Mouse (Mus musculus) R1 (cell line): ENCODE data around the gene Rapgef2.
"Not testable (repeated sequence)": the region's sequence is repeated elsewhere in the genome, so short reads cannot be mapped to it uniquely, and the experiment has no call there.

Source experiments
- DNase-seq: peaks from one replicate; pipeline ENCODE4 v3.0.0-alpha.2; 2018; ENCODE audit warnings: low read depth, low spot score

Rapgef2 gene

DNA sequence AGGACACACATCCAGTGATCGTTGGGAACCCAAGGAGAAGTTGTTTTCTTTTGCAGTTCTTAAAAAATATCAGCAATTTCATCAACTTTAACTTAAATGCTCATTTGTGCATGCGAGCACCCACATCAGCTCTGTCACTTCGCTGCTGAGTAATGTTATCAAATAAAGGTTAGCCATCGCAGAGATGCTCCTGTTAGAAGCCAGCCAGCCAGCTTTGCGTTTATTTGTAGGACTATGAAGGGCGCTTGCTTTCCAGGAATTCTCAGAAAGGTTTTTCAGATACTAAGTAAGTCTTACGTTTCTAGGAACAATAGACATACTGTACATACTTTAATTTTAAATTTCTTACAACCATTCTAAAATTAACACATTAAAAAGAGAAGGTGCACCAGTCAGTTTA, 185.5 kb downstream of the Rapgef2 start:
- no peak for DNase-seq

DNA sequence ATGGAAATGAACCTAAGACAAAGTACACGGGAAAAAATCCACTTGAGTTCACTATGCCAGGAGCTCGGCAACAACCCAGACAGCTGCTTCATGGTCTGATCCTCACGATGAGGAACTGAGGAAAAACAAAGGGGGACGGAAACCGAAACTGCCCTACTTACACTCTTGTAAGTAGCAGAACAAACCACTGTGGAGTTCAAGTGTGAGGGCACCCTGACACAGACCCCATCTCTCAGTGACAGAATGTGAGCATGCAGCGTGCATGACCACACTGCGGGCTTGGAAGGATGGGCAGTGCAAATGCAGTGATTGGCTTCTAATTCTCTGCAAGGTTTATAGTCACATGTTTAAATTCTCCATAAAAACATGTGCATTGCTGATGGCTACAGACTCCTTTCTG, 197.2 kb downstream of the Rapgef2 start:
- DNase-seq, result no peak

DNA sequence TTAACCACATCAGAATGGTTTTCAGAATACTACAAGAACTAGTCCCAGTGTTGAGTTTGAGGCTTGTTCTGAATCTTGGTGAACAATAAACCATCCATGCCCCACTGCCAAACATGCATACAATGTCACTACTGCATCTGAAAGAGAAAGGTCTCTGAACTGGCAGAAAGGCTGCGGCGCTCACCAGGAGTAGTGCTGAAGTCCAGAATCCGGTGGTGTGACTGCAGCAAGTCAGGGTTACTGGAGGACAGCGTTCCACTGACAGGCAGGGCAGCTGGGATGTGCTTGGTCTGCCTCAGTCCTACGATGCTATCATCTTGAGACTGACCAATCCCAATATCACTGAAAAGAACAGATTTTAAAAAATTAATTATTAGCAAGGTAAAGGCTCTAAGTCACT, 197.9 kb downstream of the Rapgef2 start:
- DNase-seq, result no peak

DNA sequence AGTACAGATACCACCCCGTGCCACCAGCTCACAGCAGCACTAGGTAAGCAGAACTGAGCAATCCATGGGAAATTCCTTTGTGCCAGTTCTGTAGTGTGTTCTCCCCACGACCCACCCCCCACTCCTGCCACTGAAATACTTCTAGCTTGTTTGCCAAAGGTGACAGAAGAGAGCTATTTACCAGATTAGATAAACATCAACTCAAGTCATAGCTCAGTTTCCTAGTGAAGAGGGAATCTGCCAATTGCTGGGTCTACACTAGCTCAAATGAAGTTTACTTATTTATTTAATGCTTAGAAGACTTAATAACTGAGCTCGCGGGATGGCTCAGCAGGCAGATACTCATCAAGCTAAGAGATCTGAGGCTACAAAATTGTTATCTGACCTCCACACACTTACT, 200.0 kb downstream of the Rapgef2 start:
- no peak for DNase-seq

DNA sequence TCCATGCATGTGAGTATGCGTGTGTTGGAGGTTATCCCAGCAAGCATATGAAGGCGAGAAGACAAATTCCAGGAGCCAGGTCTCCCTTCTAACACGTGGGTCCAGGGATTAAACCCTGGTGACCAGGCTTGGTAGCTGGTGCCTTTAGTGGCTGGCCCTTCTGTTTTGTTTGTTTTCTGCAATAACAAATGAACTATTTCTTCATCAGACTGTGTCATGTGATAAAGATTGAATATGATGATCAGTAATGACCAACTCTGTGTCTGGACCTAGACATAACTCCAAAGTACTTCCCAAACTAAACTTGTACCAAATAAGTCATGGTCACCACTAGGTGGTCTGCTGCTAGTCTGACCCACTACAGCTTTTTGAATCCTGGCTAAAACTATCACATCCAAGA, 202.4 kb downstream of the Rapgef2 start:
- no peak for DNase-seq

DNA sequence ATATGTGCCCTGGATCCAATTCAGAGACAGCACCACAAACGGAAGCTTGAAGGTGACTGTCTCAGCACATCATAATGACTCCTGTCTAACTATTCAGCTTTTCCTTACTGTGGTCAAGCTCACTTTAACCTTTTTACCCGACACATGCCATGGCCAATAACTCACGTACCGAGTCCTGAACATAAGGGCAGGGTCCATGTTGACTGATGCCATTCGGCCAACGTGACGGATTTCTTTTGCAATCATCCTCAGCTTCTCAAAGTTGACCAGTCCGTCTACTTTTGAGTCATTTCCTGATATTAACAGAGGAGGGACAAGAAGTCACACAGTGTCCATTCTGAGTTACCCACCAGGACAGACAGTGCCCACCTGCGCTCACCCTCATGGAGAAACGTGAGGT, 203.3 kb downstream of the Rapgef2 start:
- DNase-seq, result no peak

DNA sequence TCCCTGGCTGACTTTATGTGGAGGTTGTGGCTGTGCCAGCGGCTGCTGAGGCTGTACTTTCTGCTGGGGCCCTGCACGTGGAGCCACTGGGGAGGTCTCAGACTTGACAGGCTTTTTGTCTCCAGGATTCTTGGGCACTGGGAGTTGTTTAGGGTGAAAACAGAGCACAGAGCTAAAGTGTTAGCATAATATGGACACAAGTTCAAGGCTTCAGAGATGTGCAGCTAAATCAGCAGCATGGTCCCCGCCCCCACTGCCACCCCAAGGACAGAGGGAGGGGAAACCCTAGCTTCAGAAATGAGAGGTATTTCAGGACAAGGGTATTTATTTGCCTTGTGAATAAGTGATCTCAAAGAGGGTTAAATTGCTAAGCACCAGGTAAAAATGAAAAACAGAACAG, 207.2 kb downstream of the Rapgef2 start:
- DNase-seq, result no peak

DNA sequence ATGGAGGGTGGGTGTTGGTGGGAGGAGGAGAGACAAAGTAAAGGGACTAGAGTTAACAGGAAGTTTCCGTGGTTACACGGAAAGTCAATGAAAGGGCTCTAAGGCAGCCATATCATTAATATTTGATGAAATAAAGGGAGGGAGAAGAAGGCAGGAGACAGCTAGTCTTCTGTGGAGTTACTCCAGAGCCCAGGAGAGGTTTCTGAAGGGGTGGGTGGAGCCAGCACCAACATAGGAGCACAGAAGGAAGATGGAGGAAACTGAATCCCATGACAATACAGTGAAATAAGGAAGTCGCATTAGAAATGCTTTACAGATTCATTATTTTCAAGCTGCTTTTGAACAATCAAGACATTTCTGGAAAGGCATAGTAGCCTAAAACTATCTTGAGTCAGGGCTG, 211.3 kb downstream of the Rapgef2 start:
- DNase-seq, result no peak

DNA sequence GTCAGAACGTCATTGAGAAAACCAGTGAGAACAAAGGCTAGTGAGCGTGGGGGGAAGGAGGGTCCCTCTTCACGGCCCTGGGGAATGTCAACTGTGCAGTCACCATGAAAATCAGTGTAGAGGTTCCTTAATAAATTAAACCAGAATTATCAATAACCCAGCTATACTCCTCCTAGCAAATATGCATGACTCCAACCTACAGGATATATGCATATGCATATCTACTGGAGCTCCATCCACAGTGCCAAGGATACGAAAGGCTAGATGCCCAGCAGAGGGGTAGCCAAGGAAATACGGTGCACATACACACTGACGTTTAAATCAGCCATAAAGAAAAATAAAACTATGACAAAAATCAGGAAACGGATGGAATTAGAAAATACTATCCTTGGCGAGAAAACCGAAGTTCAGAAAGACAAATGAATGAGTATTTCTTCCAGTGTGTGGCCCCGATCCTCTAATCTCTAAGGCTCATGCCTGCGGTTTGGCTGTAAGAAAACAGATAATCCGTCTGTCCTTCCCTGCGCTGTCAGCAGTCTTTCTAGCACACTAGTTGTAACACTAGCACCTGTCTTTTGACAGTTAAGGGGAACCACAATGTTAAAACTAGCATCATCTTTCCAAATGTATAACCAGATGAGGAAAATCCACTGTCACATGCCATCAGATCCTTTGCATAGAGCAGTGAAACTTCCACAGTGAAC, 212.6 kb downstream of the Rapgef2 start:
- DNase-seq, result no peak

DNA sequence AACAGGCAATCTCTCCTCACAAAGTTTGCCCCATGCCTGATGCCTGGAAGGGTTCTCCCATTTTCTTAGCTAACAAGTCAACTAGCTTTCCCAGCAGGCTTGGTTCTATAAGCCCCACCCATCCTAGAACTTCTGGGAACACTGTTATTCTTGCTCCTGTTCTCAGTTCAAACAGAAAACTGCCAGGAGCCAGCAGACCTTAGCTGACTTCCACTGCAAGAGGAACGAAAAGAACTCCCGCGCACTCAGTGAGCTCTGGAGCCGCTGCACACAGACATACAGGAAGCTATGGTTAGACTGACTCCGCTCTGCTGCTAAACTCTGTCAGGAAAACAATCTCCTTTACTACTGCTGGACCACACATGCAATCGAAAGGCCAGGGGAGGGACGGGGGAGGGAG, 214.8 kb downstream of the Rapgef2 start:
- DNase-seq, result peak; percentile 54

DNA sequence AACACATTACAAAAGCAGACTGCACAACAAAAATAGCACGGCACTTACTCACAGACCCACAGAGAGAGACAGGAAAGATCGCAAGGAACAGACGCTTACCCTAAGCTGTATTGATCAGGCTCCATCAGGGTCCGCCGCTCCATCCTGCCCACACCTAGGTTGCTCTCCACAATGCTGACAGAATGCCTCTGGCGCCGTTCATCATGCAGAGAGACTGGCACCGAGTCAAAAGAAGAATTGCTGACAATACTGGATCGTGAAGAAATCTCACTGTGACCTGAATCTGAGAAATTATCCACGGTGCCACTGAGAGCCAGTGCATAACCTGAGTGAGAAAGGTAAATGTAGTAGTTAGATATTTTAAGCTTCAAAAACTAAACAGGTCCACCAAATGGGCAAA, 216.4 kb downstream of the Rapgef2 start:
- DNase-seq, result no peak

DNA sequence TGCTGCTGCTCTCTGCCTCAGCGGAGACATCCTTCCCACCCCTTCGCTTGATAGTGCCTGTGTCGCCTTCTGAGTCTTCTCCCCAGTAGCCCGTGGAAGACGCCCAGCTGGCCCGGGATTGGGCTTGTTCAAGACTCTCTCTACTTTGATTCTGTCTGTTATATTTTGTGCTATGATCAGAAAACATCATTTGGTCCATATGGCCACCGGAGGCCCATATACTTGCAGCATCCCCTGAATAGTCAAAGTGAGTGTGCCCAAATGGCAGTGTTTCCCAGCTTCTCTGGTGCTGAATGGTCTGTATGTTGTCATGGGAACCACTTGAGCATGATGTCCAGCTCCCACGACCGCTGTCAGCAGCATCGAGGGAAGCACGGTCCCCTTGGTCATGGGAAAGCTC, 217.3 kb downstream of the Rapgef2 start:
- no peak for DNase-seq

DNA sequence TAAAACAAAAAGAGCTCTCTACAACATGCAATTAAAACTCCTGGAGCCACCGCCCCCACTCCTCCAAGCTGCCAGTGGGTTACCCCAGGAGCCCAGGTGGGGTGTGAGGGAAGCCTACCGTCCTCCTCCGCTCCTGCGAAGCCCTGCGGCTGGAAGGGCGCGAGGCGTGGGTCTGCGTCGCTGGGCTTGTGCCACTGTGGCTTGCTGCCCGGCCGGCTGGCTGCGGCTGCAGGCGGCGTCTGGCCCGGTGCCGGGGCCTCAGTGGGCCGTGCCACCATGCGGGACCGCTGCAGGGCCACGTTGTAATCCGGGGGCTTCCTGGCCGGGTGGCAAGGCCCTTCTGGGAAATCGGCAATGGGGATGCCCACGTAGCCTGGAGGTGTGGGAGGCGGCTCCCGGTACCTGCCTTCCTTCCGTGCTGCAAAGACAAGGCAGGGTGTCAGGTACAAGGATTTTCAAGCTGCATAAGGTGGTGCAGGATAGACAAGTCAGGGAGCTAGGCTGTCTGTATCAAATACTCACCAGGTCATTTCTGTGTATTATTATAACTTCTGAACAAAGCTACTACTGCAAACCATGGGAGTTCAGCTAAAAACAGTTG, 219.8 kb downstream of the Rapgef2 start:
- peak; percentile 55 for DNase-seq

DNA sequence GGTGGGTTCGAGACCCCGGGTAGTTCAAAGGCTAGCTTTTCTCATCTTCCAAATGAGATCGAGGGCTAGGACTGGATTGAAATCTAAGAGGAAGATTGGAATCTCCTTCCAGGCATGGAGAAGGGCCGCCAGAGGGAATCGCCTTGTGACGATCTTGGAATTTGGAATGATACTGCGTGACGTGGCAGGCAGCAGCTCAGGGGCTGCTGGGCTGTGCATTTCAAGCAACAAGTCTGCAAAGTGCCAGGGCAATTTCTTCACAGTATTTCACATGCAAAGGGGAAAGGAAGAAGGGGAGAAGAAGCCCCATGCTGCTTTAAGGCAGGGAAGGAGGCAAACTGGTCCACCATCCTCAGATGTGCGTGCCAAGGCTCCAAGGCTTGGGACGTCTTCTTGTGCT, 222.2 kb downstream of the Rapgef2 start:
- DNase-seq, result no peak

DNA sequence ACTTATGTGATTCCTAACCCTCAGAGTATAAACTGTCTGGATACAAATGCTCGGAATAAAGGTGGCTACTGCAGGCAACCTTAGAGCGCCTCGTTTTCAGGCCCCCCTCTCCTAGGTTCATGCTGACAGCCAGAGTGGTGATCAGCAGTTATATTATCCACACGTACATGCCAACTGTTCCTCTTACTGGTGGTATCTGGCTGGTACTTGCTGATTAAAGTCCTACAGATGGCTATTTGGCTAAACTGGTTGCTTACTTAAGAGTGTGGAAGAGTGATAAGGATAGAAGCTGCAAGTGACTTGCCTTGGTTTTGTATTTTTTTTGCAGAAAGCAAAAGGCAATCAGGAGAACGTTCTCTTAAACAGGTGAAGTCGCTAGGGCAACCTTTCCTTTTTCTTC, 224.9 kb downstream of the Rapgef2 start:
- DNase-seq, result no peak

DNA sequence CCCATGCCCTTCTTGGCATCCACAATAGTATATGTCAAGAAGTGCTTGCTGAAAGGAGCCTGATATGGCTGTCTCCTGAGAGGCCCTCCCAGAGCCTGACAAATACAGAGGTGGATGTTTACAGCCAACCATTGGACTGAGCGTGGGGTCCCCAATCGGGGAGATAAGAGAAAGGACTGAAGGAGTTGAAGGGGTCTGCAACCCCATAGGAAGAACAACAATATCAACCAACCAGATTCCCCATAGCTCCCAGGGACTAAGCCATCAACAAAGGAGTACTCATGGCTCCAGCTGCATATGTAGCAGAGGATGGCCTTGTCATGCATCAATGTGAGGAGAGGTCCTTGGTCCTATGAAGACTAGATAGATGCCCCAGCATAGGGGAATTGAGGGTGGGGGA, 227.8 kb downstream of the Rapgef2 start:
- DNase-seq, result not testable (repeated sequence)

DNA sequence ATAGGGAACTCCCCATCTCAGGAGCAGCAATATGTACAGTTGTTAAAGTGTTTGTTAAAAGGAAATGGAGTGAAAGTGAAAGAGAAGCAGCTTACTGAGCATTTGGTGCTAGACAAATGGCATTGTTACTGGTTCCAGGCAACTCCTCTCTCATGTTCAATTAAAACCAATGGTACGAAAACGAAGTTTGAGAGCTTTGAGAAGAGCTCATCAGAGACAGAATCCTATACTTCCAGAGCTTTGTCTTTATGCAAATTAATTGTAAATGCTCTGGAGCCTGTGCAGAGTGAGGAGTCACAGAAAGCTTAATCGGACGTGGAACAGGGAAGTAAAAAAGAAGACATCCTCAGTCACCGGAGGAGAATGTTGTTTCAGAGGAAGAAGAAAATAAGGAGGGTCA, 241.1 kb downstream of the Rapgef2 start:
- DNase-seq, result peak; percentile 45

DNA sequence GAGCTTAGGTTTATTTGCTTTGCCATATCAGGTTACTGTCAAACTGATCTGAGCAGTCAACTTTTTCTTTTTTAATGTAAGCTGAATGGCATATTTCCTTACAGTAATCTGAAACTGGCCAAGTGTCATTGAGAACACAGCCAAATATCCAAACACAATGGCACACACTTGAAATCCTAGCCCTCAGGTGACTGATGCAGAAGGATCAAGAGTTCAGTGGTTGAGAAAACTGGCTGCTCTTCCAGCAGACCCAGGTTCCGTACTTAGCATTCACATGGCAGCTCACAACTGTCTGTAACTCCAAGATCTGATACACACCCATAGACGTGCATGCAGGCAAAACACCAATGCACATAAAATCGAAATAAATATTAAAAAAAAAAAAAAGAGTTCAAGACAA, 243.3 kb downstream of the Rapgef2 start:
- no peak for DNase-seq

DNA sequence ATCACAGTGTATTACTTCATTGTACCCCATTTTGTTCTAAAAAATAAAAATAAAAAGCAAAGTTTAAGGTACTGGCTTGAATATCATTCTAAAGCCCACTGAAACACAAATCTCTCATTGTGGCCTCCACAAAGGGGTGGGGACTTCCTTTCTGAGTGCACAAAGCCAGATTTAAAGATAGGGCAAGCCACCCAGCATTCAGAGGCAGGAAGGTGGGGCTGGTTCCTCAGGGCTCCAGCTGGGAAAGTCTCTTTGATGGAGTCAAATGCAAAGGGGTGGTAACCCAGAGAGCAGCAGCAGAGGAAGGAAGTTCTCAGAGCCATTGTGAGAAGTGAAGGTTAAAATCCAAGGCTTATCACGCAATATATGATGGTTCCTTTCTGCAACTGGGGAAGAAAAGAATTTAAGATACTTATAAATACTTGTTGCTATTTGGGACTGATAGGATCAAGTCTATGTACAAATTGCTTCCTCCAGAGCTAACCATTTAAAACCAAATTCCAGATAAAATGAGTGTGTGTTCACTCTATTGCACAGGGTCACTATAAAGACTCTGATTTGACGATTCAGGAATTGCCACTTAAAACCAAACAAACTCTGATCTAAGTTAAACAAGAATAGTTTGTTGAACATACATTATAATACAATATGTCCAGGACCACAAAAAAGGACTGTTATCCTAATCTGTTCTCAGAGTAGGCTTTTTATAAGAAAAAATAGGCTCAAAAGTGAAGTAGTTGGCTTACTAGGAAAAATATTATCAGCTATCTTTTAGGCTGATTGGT, 246.5 kb downstream of the Rapgef2 start:
- DNase-seq, result peak; percentile 96

DNA sequence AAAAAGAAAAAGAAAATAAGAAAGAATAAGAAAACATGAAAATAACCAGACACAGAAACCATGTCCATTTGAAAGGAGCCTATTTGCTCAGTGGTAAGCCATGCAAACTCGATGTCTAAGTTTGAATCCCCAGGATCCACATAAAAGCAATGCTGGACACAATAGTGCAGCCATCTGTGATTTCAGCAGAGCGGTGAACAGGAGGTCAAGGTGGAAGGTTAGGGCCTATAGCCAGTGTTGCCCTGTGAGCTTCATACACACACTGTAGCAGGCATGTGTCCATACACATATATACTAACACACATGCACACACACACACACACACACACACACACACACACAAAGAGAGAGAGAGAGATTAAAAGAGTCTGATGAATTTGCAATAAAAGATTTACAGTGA, 247.3 kb downstream of the Rapgef2 start:
- DNase-seq, result peak; percentile 65

DNA sequence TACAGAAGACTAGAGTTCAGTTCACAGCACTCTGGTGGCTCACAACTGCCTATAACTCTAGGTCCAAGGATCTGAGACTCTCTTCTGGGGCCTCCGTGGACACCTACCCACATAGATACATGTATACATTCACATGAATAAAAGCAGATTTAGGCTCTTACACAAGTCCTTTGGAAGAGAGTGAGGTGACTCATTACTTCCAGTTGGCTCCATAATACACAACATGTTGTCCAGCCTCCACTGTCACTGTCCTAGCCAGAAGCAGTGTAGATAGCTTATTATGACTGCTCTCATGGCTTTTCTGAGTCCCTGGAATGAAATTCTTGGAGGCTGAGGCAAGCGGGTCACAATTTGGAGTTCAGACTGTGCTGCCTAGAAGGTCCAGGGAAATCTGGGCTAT, 251.9 kb downstream of the Rapgef2 start:
- no peak for DNase-seq

DNA sequence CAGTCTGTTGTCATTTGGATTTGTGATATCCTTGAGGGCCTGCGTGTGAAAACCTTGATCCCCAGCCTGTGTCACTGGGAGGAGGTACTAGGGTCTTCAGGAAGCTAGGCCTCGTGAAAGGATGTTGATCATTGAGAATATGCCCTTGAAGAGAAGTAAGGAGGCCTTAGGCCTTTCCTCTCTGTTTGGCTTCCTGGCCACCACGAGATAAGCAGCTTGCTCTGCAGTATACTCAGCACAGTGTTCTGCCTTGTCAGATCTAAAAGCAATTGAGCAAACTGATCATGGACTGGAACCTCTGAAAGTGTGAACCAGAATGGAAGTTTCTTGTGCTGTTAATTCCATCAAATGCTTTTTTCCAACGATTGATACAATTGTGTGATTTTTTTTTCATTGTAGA, 255.5 kb downstream of the Rapgef2 start:
- no peak for DNase-seq
